Mouse (Mus musculus) heart, postnatal 0 days (tissue): ENCODE results near the gene Slc25a27.

Experiments
- CTCF ChIP-seq: IDR thresholded peaks from 2 replicates; pipeline ENCODE4 v1.5.1; 2016; ENCODE audit warnings: antibody characterized with exemption, control low read depth, low read depth
- EP300 ChIP-seq: IDR thresholded peaks from 2 replicates; pipeline ENCODE4 v1.6.1; 2016; ENCODE audit warnings: antibody characterized with exemption, low read depth

- TF ChIP-seq CTCF (no peak), EP300 (no peak)
Measured at GRCm38 (mm10) chr17:43622076-43622475, 44.9 kb downstream of the Slc25a27 start.
